Mouse (Mus musculus) stomach, postnatal 0 days (tissue): ENCODE results near the gene Zfp595.
"Not testable (repeated sequence)": the region's sequence is repeated elsewhere in the genome, so short reads cannot be mapped to it uniquely, and the experiment has no call there.

Experiments
- CTCF ChIP-seq: IDR thresholded peaks from 2 replicates; pipeline ENCODE4 v1.5.1; 2016; ENCODE audit warnings: antibody characterized with exemption, low read depth, mild to moderate bottlenecking, moderate library complexity
- EP300 ChIP-seq: optimal IDR thresholded peaks from 2 replicates; pipeline ENCODE3; 2016; ENCODE audit warnings: antibody characterized with exemption

DNA sequence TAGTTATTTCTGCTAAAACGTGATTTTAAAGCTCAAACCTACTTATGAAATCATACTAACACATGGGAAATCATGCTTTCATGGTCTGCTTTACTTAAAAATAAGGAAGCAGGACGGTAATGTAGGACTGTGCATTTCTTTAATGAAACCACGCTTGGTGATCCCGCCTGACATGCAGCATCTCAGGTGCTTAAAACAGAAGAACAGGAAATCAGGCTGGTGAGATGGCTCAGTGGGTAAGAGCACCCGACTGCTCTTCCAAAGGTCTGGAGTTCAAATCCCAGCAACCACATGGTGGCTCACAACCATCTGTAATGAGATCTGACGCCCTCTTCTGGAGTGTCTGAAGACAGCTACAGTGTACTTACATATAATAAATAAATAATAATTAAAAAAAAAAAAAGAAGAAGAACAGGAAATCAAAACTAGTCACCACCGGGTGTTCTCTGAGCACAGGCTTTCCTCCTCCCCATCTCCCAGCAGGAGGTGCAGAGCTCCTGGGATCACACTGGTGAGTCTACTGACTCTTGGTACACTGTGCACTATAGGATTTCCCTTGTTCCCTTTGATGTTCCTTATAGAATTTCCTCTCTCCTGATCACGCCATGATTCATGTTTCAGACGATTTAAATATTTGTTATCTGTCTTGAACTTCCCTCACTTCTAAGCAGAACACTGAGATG, 62.8 kb downstream of the Zfp595 start:
- TF ChIP-seq CTCF, EP300: not testable (repeated sequence)
